Mouse (Mus musculus) liver, adult 2 months (tissue): ENCODE data around the gene Phtf2. TPM values are rescaled to one million over a fixed set of nuclear protein-coding genes. Genes with fewer than 3 reads are reported as not detected.

Experiments
- DNase-seq: peaks from one replicate; pipeline ENCODE4 v3.0.0-alpha.2; 2011; ENCODE audit warnings: low read depth, low spot score; ENCODE audit errors: extremely low read depth
- H3K27ac ChIP-seq: fragments of 200-500 bp; replicated peaks from 2 replicates; pipeline ENCODE4 v1.5.1; 2012; ENCODE audit warnings: low read depth, mild to moderate bottlenecking, control low read depth, inconsistent platforms, low read length; ENCODE audit not compliant: insufficient read depth
- H3K27me3 ChIP-seq: fragments of 200-500 bp; 2 replicates; pipeline ENCODE4 v1.6.1; 2012; ENCODE audit warnings: mild to moderate bottlenecking, moderate library complexity, low read length, inconsistent platforms; ENCODE audit not compliant: control insufficient read depth, insufficient read depth
- H3K36me3 ChIP-seq: fragments of 200-500 bp; 2 replicates; pipeline ENCODE4 v1.6.1; 2012; ENCODE audit warnings: low read length, inconsistent platforms; ENCODE audit not compliant: control insufficient read depth, insufficient read depth
- H3K4me1 ChIP-seq: fragments of 200-500 bp; 2 replicates; pipeline ENCODE4 v1.6.1; 2011; ENCODE audit warnings: low read length; ENCODE audit not compliant: control insufficient read depth, insufficient read depth
- H3K4me3 ChIP-seq: fragments of 200-500 bp; 2 replicates; pipeline ENCODE4 v1.5.1; 2011; ENCODE audit warnings: low read depth, mild to moderate bottlenecking, control low read depth, low read length, moderate library complexity; ENCODE audit not compliant: insufficient read depth
- H3K79me2 ChIP-seq: fragments of 200-500 bp; 2 replicates; pipeline ENCODE4 v1.6.1; 2012; ENCODE audit warnings: inconsistent platforms, mild to moderate bottlenecking, low read length, moderate library complexity; ENCODE audit not compliant: control insufficient read depth, insufficient read depth
- H3K9ac ChIP-seq: fragments of 200-500 bp; 2 replicates; pipeline ENCODE4 v1.6.1; 2012; ENCODE audit warnings: low read depth, mild to moderate bottlenecking, control low read depth, inconsistent platforms, low read length
- CTCF ChIP-seq: fragments of 200-500 bp; IDR thresholded peaks from 2 replicates; pipeline ENCODE4 v1.5.1; 2011; ENCODE audit warnings: low read depth, low read length, control low read depth
- POLR2A ChIP-seq: fragments of 200-500 bp; IDR thresholded peaks from 2 replicates; pipeline ENCODE4 v1.6.1; 2011; ENCODE audit warnings: low read length, control low read depth; ENCODE audit not compliant: insufficient read depth; ENCODE audit errors: extremely low read depth
- WGBS: fragments of 180-500 bp; shearing (Covaris S2); methylation state at CpG from one replicate; pipeline ENCODE4 v1.1.7; 2018; 5-methylcytosine and 5-hydroxymethylcytosine counted together
- polyA plus RNA-seq: library from polyadenylated mRNA; depleted of rRNA; stranded (reverse); fragments of >200 nt; gene quantifications from 2 replicates; pipeline ENCODE4 v1.2.3, GENCODE M21; 2012
- total RNA-seq: library from RNA; depleted of rRNA; stranded (reverse); fragments of >200 nt; gene quantifications from 2 replicates; pipeline ENCODE4 v1.2.3, GENCODE M21; 2014

Phtf2 gene
- total and polyA plus RNA-seq, 2 experiments = 1.2 to 6.2 TPM

GRCm38 (mm10) chr5:20880386-20880785 lies 1.5 kb downstream of the Phtf2 start:
- no peaks in the 10 kb centered on the region for H3K27me3 ChIP-seq
- no peaks in the 10 kb centered on the region for H3K36me3 ChIP-seq
- no peak overlapping the region for H3K9ac ChIP-seq
- H3K79me2 ChIP-seq = no peaks in the 10 kb centered on the region
- no peak overlapping the region for H3K27ac ChIP-seq
- WGBS = 90% methylated on average over 2 of the region's 2 CpGs
- peak; percentile 12 for DNase-seq
- H3K4me3 ChIP-seq = no peak overlapping the region
- no peak for TF ChIP-seq POLR2A
- TF ChIP-seq CTCF = no peak
- H3K4me1 ChIP-seq = peaks cover 8% of the 10 kb centered on the region; the same call in 1 of the 2 replicates

GRCm38 (mm10) chr5:20876934-20877426 lies 4.9 kb downstream of the Phtf2 start:
- TF ChIP-seq CTCF (no peak), POLR2A (no peak)
- H3K27ac ChIP-seq = no peak overlapping the region
- H3K79me2 ChIP-seq = peaks cover 2% of the 10 kb centered on the region; the same call in 1 of the 2 replicates
- no peaks in the 10 kb centered on the region for H3K36me3 ChIP-seq
- WGBS = 45% methylated on average over 1 of the region's 1 CpGs
- no peak overlapping the region for H3K9ac ChIP-seq
- no peak overlapping the region for H3K4me3 ChIP-seq
- no peak for DNase-seq
- no peaks in the 10 kb centered on the region for H3K4me1 ChIP-seq
- H3K27me3 ChIP-seq = no peaks in the 10 kb centered on the region

GRCm38 (mm10) chr5:20873146-20873545 lies 8.8 kb downstream of the Phtf2 start:
- Histone ChIP-seq H3K79me2 (peaks cover 2% of the 10 kb centered on the region; the same call in 1 of the 2 replicates), H3K4me3 (no peak overlapping the region), H3K36me3 (no peaks in the 10 kb centered on the region), H3K4me1 (no peaks in the 10 kb centered on the region), H3K27me3 (no peaks in the 10 kb centered on the region), H3K9ac (no peak overlapping the region), H3K27ac (no peak overlapping the region)
- WGBS = 91% methylated on average over 1 of the region's 1 CpGs
- TF ChIP-seq CTCF (no peak), POLR2A (no peak)
- DNase-seq = no peak

- Histone ChIP-seq H3K4me3 (no peak overlapping the region), H3K79me2 (no peaks in the 10 kb centered on the region; the same call in 1 of the 2 replicates), H3K36me3 (no peaks in the 10 kb centered on the region), H3K9ac (no peak overlapping the region), H3K27me3 (no peaks in the 10 kb centered on the region), H3K27ac (no peak overlapping the region), H3K4me1 (no peaks in the 10 kb centered on the region; the same call in 1 of the 2 replicates)
- TF ChIP-seq CTCF (no peak), POLR2A (no peak)
- no peak for DNase-seq
- WGBS = 87% methylated on average over 2 of the region's 2 CpGs
These were observed 16.6 kb downstream of the Phtf2 start for GRCm38 (mm10) chr5:20865193-20865755.

- peak; percentile 69 for DNase-seq
- Histone ChIP-seq H3K79me2 (no peaks in the 10 kb centered on the region; the same call in 1 of the 2 replicates), H3K27me3 (no peaks in the 10 kb centered on the region), H3K36me3 (no peaks in the 10 kb centered on the region), H3K27ac (no peak overlapping the region), H3K4me3 (no peak overlapping the region), H3K9ac (no peak overlapping the region), H3K4me1 (no peaks in the 10 kb centered on the region; the same call in 1 of the 2 replicates)
- 38% methylated on average over 4 of the region's 4 CpGs for WGBS
- no peak for TF ChIP-seq POLR2A
- no peak for TF ChIP-seq CTCF
These were observed 17.5 kb downstream of the Phtf2 start for GRCm38 (mm10) chr5:20864216-20864969.

- 82% methylated on average over 2 of the region's 2 CpGs for WGBS
- Histone ChIP-seq H3K27ac (no peak overlapping the region), H3K4me1 (no peaks in the 10 kb centered on the region; the same call in 1 of the 2 replicates), H3K79me2 (no peaks in the 10 kb centered on the region; the same call in 1 of the 2 replicates), H3K9ac (no peak overlapping the region), H3K27me3 (no peaks in the 10 kb centered on the region), H3K4me3 (no peak overlapping the region), H3K36me3 (no peaks in the 10 kb centered on the region)
- TF ChIP-seq POLR2A (no peak), CTCF (no peak)
- DNase-seq = no peak
These were observed 20.0 kb downstream of the Phtf2 start for GRCm38 (mm10) chr5:20861901-20862300.
